Mouse (Mus musculus) lung, postnatal 36 days (tissue): ENCODE results near the gene Gprc5b.

ENCODE experiments used
- DNase-seq: peaks from one replicate; pipeline ENCODE4 v3.0.0; 2022; ENCODE audit warnings: mixed read lengths

Gprc5b gene

GRCm38 (mm10) chr7:118995007-118995406 lies at the start of gene Gprc5b:
Gene Gprc5b, minus strand, starts transcription at chr7:118995211.
- peak; percentile 93 for DNase-seq

GRCm38 (mm10) chr7:119041502-119041901 lies 46.5 kb upstream of the Gprc5b start:
- DNase-seq = no peak

GRCm38 (mm10) chr7:119037581-119037980 lies 42.6 kb upstream of the Gprc5b start:
- DNase-seq = no peak

GRCm38 (mm10) chr7:119034243-119034961 lies 39.4 kb upstream of the Gprc5b start:
- DNase-seq = no peak

- DNase-seq = peak; percentile 54
These were observed 28.4 kb upstream of the Gprc5b start for GRCm38 (mm10) chr7:119023394-119023921.

- DNase-seq = peak; percentile 53
These were observed 27.5 kb upstream of the Gprc5b start for GRCm38 (mm10) chr7:119022238-119023156.

GRCm38 (mm10) chr7:119019537-119019936 lies 24.5 kb upstream of the Gprc5b start:
- peak; percentile 39 for DNase-seq

GRCm38 (mm10) chr7:119015736-119016135 lies 20.7 kb upstream of the Gprc5b start:
- no peak for DNase-seq

GRCm38 (mm10) chr7:119010854-119011529 lies 16.0 kb upstream of the Gprc5b start:
- peak; percentile 75 for DNase-seq

GRCm38 (mm10) chr7:119002501-119002900 lies 7.5 kb upstream of the Gprc5b start:
- no peak for DNase-seq

GRCm38 (mm10) chr7:119001965-119002364 lies 7.0 kb upstream of the Gprc5b start:
- DNase-seq = no peak

- DNase-seq = no peak
These were observed 4.8 kb upstream of the Gprc5b start for GRCm38 (mm10) chr7:118999857-119000256.

GRCm38 (mm10) chr7:118996137-118996837 lies 1.3 kb upstream of the Gprc5b start:
- DNase-seq = peak; percentile 90

- no peak for DNase-seq
These were observed 660 bp upstream of the Gprc5b start for GRCm38 (mm10) chr7:118995671-118996070.

GRCm38 (mm10) chr7:118994231-118994842 lies 674 bp downstream of the Gprc5b start:
- no peak for DNase-seq

- DNase-seq = no peak
These were observed 1.3 kb downstream of the Gprc5b start for GRCm38 (mm10) chr7:118993597-118994230.

- no peak for DNase-seq
These were observed 2.2 kb downstream of the Gprc5b start for GRCm38 (mm10) chr7:118992623-118993405.

GRCm38 (mm10) chr7:118992080-118992560 lies 2.9 kb downstream of the Gprc5b start:
- DNase-seq = no peak

GRCm38 (mm10) chr7:118991341-118991884 lies 3.6 kb downstream of the Gprc5b start:
- DNase-seq = no peak

- no peak for DNase-seq
These were observed 4.7 kb downstream of the Gprc5b start for GRCm38 (mm10) chr7:118990282-118990681.
